Mouse (Mus musculus) forebrain, embryonic 13.5 days (tissue): ENCODE data around the gene Pdzrn3. TPM values are rescaled to one million over a fixed set of nuclear protein-coding genes. Genes with fewer than 3 reads are reported as not detected.
A peak's percentile ranks its signal among the peaks of the same experiment; 100 is the strongest.

Experiments used
- ATAC-seq: fragments of 200-750 bp; cut with Nextera tagmentation; 2 replicates; pipeline ENCODE4 v1.8.0; 2017
- H3K27ac ChIP-seq: fragments of 300-500 bp; sonication (generic); 2 replicates; pipeline ENCODE4 v1.5.1; 2015; ENCODE audit warnings: inconsistent platforms, mild to moderate bottlenecking, moderate library complexity
- H3K27me3 ChIP-seq: fragments of 300-500 bp; sonication (generic); 2 replicates; pipeline ENCODE4 v1.6.1; 2015; ENCODE audit warnings: mild to moderate bottlenecking, inconsistent platforms
- H3K36me3 ChIP-seq: fragments of 300-500 bp; sonication (generic); 2 replicates; pipeline ENCODE4 v1.6.1; 2015; ENCODE audit warnings: mild to moderate bottlenecking, inconsistent platforms; ENCODE audit not compliant: poor library complexity, severe bottlenecking
- H3K4me1 ChIP-seq: fragments of 300-500 bp; sonication (generic); 2 replicates; pipeline ENCODE4 v1.6.1; 2015; ENCODE audit warnings: inconsistent platforms
- H3K4me2 ChIP-seq: fragments of 300-500 bp; sonication (generic); 2 replicates; pipeline ENCODE4 v1.6.1; 2015; ENCODE audit warnings: inconsistent platforms, mild to moderate bottlenecking, moderate library complexity
- H3K4me3 ChIP-seq: fragments of 300-500 bp; sonication (generic); 2 replicates; pipeline ENCODE4 v1.5.1; 2015; ENCODE audit warnings: mild to moderate bottlenecking, inconsistent platforms
- H3K9ac ChIP-seq: fragments of 300-500 bp; sonication (generic); 2 replicates; pipeline ENCODE4 v1.6.1; 2015; ENCODE audit warnings: mild to moderate bottlenecking, inconsistent platforms
- H3K9me3 ChIP-seq: fragments of 300-500 bp; sonication (generic); replicated peaks from 2 replicates; pipeline ENCODE4 v1.6.1; 2016; ENCODE audit warnings: inconsistent platforms
- WGBS: fragments of 180-500 bp; shearing (Covaris S2); methylation state at CpG from one replicate; pipeline ENCODE4 v1.1.7; 2015; 5-methylcytosine and 5-hydroxymethylcytosine counted together
- polyA plus RNA-seq: library from polyadenylated mRNA; unstranded; fragments of >200 nt; fragmentation: Nextera tagmentation; extraction: Ambion mirVana; gene quantifications from 2 replicates; pipeline ENCODE4 v1.2.1, GENCODE M21; 2015

The Pdzrn3 gene
- polyA plus RNA-seq, 1 experiment from 2014 or later = 13.1 TPM

GRCm38 (mm10) chr6:101211361-101211841, 166.3 kb downstream of the Pdzrn3 start:
- no peaks in the 10 kb centered on the region for H3K36me3 ChIP-seq
- H3K4me3 ChIP-seq = no peak overlapping the region
- H3K9ac ChIP-seq = no peak overlapping the region
- no peak overlapping the region for H3K4me2 ChIP-seq
- peaks cover 30% of the 10 kb centered on the region for H3K4me1 ChIP-seq
- no peaks in the 10 kb centered on the region for H3K27me3 ChIP-seq
- H3K27ac ChIP-seq = peak overlapping the region; percentile 59
- peak; percentile 76 for ATAC-seq
- H3K9me3 ChIP-seq = no peaks in the 10 kb centered on the region
- 63% methylated on average over 8 of the region's 8 CpGs for WGBS

GRCm38 (mm10) chr6:101198943-101199298, 178.8 kb downstream of the Pdzrn3 start:
- 4% methylated on average over 8 of the region's 8 CpGs for WGBS

GRCm38 (mm10) chr6:101198284-101198942, 179.3 kb downstream of the Pdzrn3 start:
- H3K9ac ChIP-seq = peak overlapping the region; percentile 63
- WGBS = 3% methylated on average over 24 of the region's 24 CpGs
- peaks cover 34% of the 10 kb centered on the region for H3K4me1 ChIP-seq
- ATAC-seq = peak; percentile 22
- peak overlapping the region; percentile 86 for H3K4me2 ChIP-seq
- no peaks in the 10 kb centered on the region for H3K36me3 ChIP-seq
- peaks cover 9% of the 10 kb centered on the region; the same call in 1 of the 2 replicates for H3K27me3 ChIP-seq
- peak overlapping the region; percentile 45 for H3K4me3 ChIP-seq
- peak overlapping the region; percentile 48 for H3K27ac ChIP-seq
- H3K9me3 ChIP-seq = no peaks in the 10 kb centered on the region

More at GRCm38 (mm10) chr6:101198943-101199298, 178.8 kb downstream of the Pdzrn3 start:
- H3K27ac ChIP-seq = peak overlapping the region; percentile 48
- peak overlapping the region; percentile 63 for H3K9ac ChIP-seq
- H3K36me3 ChIP-seq = no peaks in the 10 kb centered on the region
- peaks cover 33% of the 10 kb centered on the region for H3K4me1 ChIP-seq
- peak overlapping the region; percentile 45 for H3K4me3 ChIP-seq
- H3K4me2 ChIP-seq = peak overlapping the region; percentile 86
- H3K9me3 ChIP-seq = no peaks in the 10 kb centered on the region
- peaks cover 9% of the 10 kb centered on the region; the same call in 1 of the 2 replicates for H3K27me3 ChIP-seq
- peak; percentile 90 for ATAC-seq

GRCm38 (mm10) chr6:101197642-101198041, 180.1 kb downstream of the Pdzrn3 start:
- 9% methylated on average over 5 of the region's 5 CpGs for WGBS
- H3K4me3 ChIP-seq = peak overlapping the region; percentile 45; the same call in 1 of the 2 replicates
- H3K27ac ChIP-seq = no peak overlapping the region
- ATAC-seq = no peak
- peaks cover 9% of the 10 kb centered on the region; the same call in 1 of the 2 replicates for H3K27me3 ChIP-seq
- peak overlapping the region; percentile 86 for H3K4me2 ChIP-seq
- no peak overlapping the region for H3K9ac ChIP-seq
- peaks cover 34% of the 10 kb centered on the region for H3K4me1 ChIP-seq
- H3K36me3 ChIP-seq = no peaks in the 10 kb centered on the region
- H3K9me3 ChIP-seq = no peaks in the 10 kb centered on the region

GRCm38 (mm10) chr6:101195891-101196290, 181.8 kb downstream of the Pdzrn3 start:
- Histone ChIP-seq H3K4me3 (no peak overlapping the region), H3K4me2 (0 out of 2 replicates have a peak overlapping the region, but pooled peaks have one; percentile 36), H3K36me3 (no peaks in the 10 kb centered on the region), H3K9ac (0 out of 2 replicates have a peak overlapping the region, but pooled peaks have one; percentile 5), H3K27me3 (peaks cover 9% of the 10 kb centered on the region; the same call in 1 of the 2 replicates), H3K4me1 (peaks cover 34% of the 10 kb centered on the region), H3K9me3 (no peaks in the 10 kb centered on the region), H3K27ac (no peak overlapping the region)
- 74% methylated on average over 5 of the region's 5 CpGs for WGBS
- no peak for ATAC-seq

- peaks cover 9% of the 10 kb centered on the region; the same call in 1 of the 2 replicates for H3K27me3 ChIP-seq
- no peak overlapping the region for H3K9ac ChIP-seq
- H3K36me3 ChIP-seq = no peaks in the 10 kb centered on the region
- H3K27ac ChIP-seq = no peak overlapping the region
- 0 out of 2 replicates have a peak overlapping the region, but pooled peaks have one; percentile 12 for H3K4me2 ChIP-seq
- WGBS = 19% methylated on average over 8 of the region's 8 CpGs
- peaks cover 30% of the 10 kb centered on the region for H3K4me1 ChIP-seq
- no peak for ATAC-seq
- no peak overlapping the region for H3K4me3 ChIP-seq
- no peaks in the 10 kb centered on the region for H3K9me3 ChIP-seq
Observed at GRCm38 (mm10) chr6:101194386-101194925, 183.2 kb downstream of the Pdzrn3 start.

- Histone ChIP-seq H3K27ac (no peak overlapping the region), H3K27me3 (peaks cover 4% of the 10 kb centered on the region; the same call in 1 of the 2 replicates), H3K9me3 (no peaks in the 10 kb centered on the region), H3K4me2 (no peak overlapping the region), H3K4me1 (peaks cover 18% of the 10 kb centered on the region), H3K4me3 (no peak overlapping the region), H3K9ac (no peak overlapping the region), H3K36me3 (no peaks in the 10 kb centered on the region)
- no peak for ATAC-seq
- WGBS = 97% methylated on average over 5 of the region's 5 CpGs
Observed at GRCm38 (mm10) chr6:101191576-101191975, 186.1 kb downstream of the Pdzrn3 start.

- Histone ChIP-seq H3K27me3 (no peaks in the 10 kb centered on the region), H3K4me3 (no peak overlapping the region), H3K9ac (no peak overlapping the region), H3K9me3 (no peaks in the 10 kb centered on the region), H3K36me3 (no peaks in the 10 kb centered on the region), H3K4me1 (peaks cover 3% of the 10 kb centered on the region; the same call in 1 of the 2 replicates), H3K27ac (no peak overlapping the region), H3K4me2 (no peak overlapping the region)
- WGBS = 67% methylated on average over 6 of the region's 6 CpGs
- no peak for ATAC-seq
Observed at GRCm38 (mm10) chr6:101187322-101187721, 190.4 kb downstream of the Pdzrn3 start.

GRCm38 (mm10) chr6:101186887-101187286, 190.8 kb downstream of the Pdzrn3 start:
- 85% methylated on average over 3 of the region's 3 CpGs for WGBS
- no peak for ATAC-seq
- Histone ChIP-seq H3K4me3 (no peak overlapping the region), H3K36me3 (no peaks in the 10 kb centered on the region), H3K27ac (no peak overlapping the region), H3K9ac (no peak overlapping the region), H3K9me3 (no peaks in the 10 kb centered on the region), H3K4me2 (no peak overlapping the region), H3K27me3 (no peaks in the 10 kb centered on the region), H3K4me1 (peaks cover 3% of the 10 kb centered on the region; the same call in 1 of the 2 replicates)

- H3K4me3 ChIP-seq = no peak overlapping the region
- no peak overlapping the region for H3K27ac ChIP-seq
- no peaks in the 10 kb centered on the region for H3K36me3 ChIP-seq
- no peaks in the 10 kb centered on the region for H3K9me3 ChIP-seq
- peaks cover under 1% of the 10 kb centered on the region; the same call in 1 of the 2 replicates for H3K4me1 ChIP-seq
- ATAC-seq = no peak
- no peak overlapping the region for H3K9ac ChIP-seq
- H3K27me3 ChIP-seq = no peaks in the 10 kb centered on the region
- 68% methylated on average over 10 of the region's 10 CpGs for WGBS
- H3K4me2 ChIP-seq = no peak overlapping the region
Observed at GRCm38 (mm10) chr6:101184103-101184785, 193.5 kb downstream of the Pdzrn3 start.

- Histone ChIP-seq H3K27me3 (no peaks in the 10 kb centered on the region), H3K27ac (no peak overlapping the region), H3K4me3 (no peak overlapping the region), H3K4me2 (no peak overlapping the region), H3K9ac (no peak overlapping the region), H3K36me3 (no peaks in the 10 kb centered on the region; the same call in 1 of the 2 replicates), H3K9me3 (no peaks in the 10 kb centered on the region), H3K4me1 (peaks cover 15% of the 10 kb centered on the region)
- 58% methylated on average over 7 of the region's 7 CpGs for WGBS
- ATAC-seq = no peak
Observed at GRCm38 (mm10) chr6:101170699-101171098, 207.0 kb downstream of the Pdzrn3 start.

- H3K27ac ChIP-seq = no peak overlapping the region
- no peaks in the 10 kb centered on the region for H3K27me3 ChIP-seq
- H3K4me2 ChIP-seq = no peak overlapping the region
- H3K4me3 ChIP-seq = no peak overlapping the region
- H3K36me3 ChIP-seq = peaks cover 22% of the 10 kb centered on the region
- no peak overlapping the region for H3K9ac ChIP-seq
- ATAC-seq = peak; percentile 45; the same call in 1 of the 2 replicates
- 42% methylated on average over 1 of the region's 1 CpGs for WGBS
- H3K9me3 ChIP-seq = no peaks in the 10 kb centered on the region; the same call in 1 of the 2 replicates
- peaks cover 16% of the 10 kb centered on the region for H3K4me1 ChIP-seq
Observed at GRCm38 (mm10) chr6:101153511-101153921, 224.2 kb downstream of the Pdzrn3 start.
